Mouse (Mus musculus) hindbrain, embryonic 15.5 days (tissue): ENCODE data around the gene Tekt5. TPM values are rescaled to one million over a fixed set of nuclear protein-coding genes. Genes with fewer than 3 reads are reported as not detected.
A peak's percentile ranks its signal among the peaks of the same experiment; 100 is the strongest.

ENCODE experiments used
- ATAC-seq: fragments of 200-750 bp; cut with Nextera tagmentation; 2 replicates; pipeline ENCODE4 v1.8.0; 2017; ENCODE audit warnings: low read depth, moderate number of reproducible peaks, moderate TSS enrichment; ENCODE audit not compliant: low FRiP score
- H3K27ac ChIP-seq: fragments of 300-500 bp; sonication (generic); replicated peaks from 2 replicates; pipeline ENCODE4 v1.5.1; 2015; ENCODE audit warnings: mild to moderate bottlenecking, inconsistent platforms
- H3K27me3 ChIP-seq: fragments of 300-500 bp; sonication (generic); 2 replicates; pipeline ENCODE4 v1.6.1; 2015; ENCODE audit warnings: control low read depth, inconsistent platforms
- H3K36me3 ChIP-seq: fragments of 300-500 bp; sonication (generic); 2 replicates; pipeline ENCODE4 v1.6.1; 2015; ENCODE audit warnings: control low read depth, inconsistent platforms
- H3K4me1 ChIP-seq: fragments of 300-500 bp; sonication (generic); replicated peaks from 2 replicates; pipeline ENCODE4 v1.6.1; 2015; ENCODE audit warnings: control low read depth, inconsistent platforms
- H3K4me2 ChIP-seq: fragments of 300-500 bp; sonication (generic); 2 replicates; pipeline ENCODE4 v1.6.1; 2015; ENCODE audit warnings: moderate library complexity, mild to moderate bottlenecking, inconsistent platforms
- H3K4me3 ChIP-seq: fragments of 300-500 bp; sonication (generic); 2 replicates; pipeline ENCODE4 v1.5.1; 2015; ENCODE audit warnings: mild to moderate bottlenecking, inconsistent platforms
- H3K9ac ChIP-seq: fragments of 300-500 bp; sonication (generic); 2 replicates; pipeline ENCODE4 v1.6.1; 2015; ENCODE audit warnings: inconsistent platforms
- H3K9me3 ChIP-seq: fragments of 300-500 bp; sonication (generic); 2 replicates; pipeline ENCODE4 v1.6.1; 2016; ENCODE audit warnings: control low read depth, inconsistent platforms
- WGBS: fragments of 180-500 bp; shearing (Covaris S2); methylation state at CpG from one replicate; pipeline ENCODE4 v1.1.7; 2015; 5-methylcytosine and 5-hydroxymethylcytosine counted together
- polyA plus RNA-seq: library from polyadenylated mRNA; unstranded; fragments of >200 nt; fragmentation: Nextera tagmentation; extraction: Ambion mirVana; gene quantifications from 2 replicates; pipeline ENCODE4 v1.2.1, GENCODE M21; 2015

Gene Tekt5
- polyA plus RNA-seq, 1 experiment from 2014 or later = 18.2 TPM

- no peak overlapping the region for H3K9ac ChIP-seq
- WGBS = 65% methylated on average over 6 of the region's 6 CpGs
- no peak overlapping the region for H3K4me3 ChIP-seq
- H3K4me2 ChIP-seq = no peak overlapping the region
- ATAC-seq = no peak
- H3K9me3 ChIP-seq = no peaks in the 10 kb centered on the region
- peaks cover 50% of the 10 kb centered on the region for H3K36me3 ChIP-seq
- no peaks in the 10 kb centered on the region for H3K27me3 ChIP-seq
- peaks cover 13% of the 10 kb centered on the region for H3K4me1 ChIP-seq
- no peak overlapping the region for H3K27ac ChIP-seq
These were observed 20.7 kb upstream of the Tekt5 start for GRCm38 (mm10) chr16:10415976-10416375.

GRCm38 (mm10) chr16:10411764-10412746, 16.8 kb upstream of the Tekt5 start, which contains the start of gene Nubp1:
Nubp1 (plus strand) TSS chr16:10411948.
- Histone ChIP-seq H3K9ac (peak within 1 kb of the TSS; percentile 85), H3K9me3 (no peaks in the 10 kb centered on the region), H3K4me1 (peaks cover 15% of the 10 kb centered on the region), H3K4me2 (peak within 1 kb of the TSS; percentile 86), H3K27ac (peak within 1 kb of the TSS; percentile 98), H3K36me3 (peaks cover 23% of the 10 kb centered on the region), H3K4me3 (peak within 1 kb of the TSS; percentile 95), H3K27me3 (no peaks in the 10 kb centered on the region)
- WGBS = 3% methylated on average over 55 of the region's 56 CpGs
- peak; percentile 98 for ATAC-seq

- Histone ChIP-seq H3K9me3 (no peaks in the 10 kb centered on the region), H3K4me2 (no peak overlapping the region), H3K4me1 (peaks cover 8% of the 10 kb centered on the region), H3K27ac (no peak overlapping the region), H3K36me3 (no peaks in the 10 kb centered on the region), H3K27me3 (0 out of 2 replicates have a peak, but pooled peaks cover 3% of the 10 kb centered on the region), H3K9ac (no peak overlapping the region), H3K4me3 (no peak overlapping the region)
- WGBS = 33% methylated on average over 7 of the region's 7 CpGs
- peak; percentile 34; the same call in 1 of the 2 replicates for ATAC-seq
These were observed 3.9 kb upstream of the Tekt5 start for GRCm38 (mm10) chr16:10399160-10399559.

GRCm38 (mm10) chr16:10398755-10399154, 3.5 kb upstream of the Tekt5 start:
- WGBS = 71% methylated on average over 5 of the region's 5 CpGs
- ATAC-seq = peak; percentile 23; the same call in 1 of the 2 replicates

GRCm38 (mm10) chr16:10392587-10392986, 2.7 kb downstream of the Tekt5 start:
- Histone ChIP-seq H3K36me3 (no peaks in the 10 kb centered on the region), H3K9ac (no peak overlapping the region), H3K4me3 (no peak overlapping the region), H3K4me2 (no peak overlapping the region), H3K9me3 (no peaks in the 10 kb centered on the region), H3K27ac (no peak overlapping the region), H3K27me3 (0 out of 2 replicates have a peak, but pooled peaks cover 3% of the 10 kb centered on the region), H3K4me1 (peaks cover 8% of the 10 kb centered on the region)
- WGBS = 86% methylated on average over 9 of the region's 9 CpGs
- ATAC-seq = no peak

More at GRCm38 (mm10) chr16:10398755-10399154, 3.5 kb upstream of the Tekt5 start:
- H3K9me3 ChIP-seq = no peaks in the 10 kb centered on the region
- no peak overlapping the region for H3K4me3 ChIP-seq
- peaks cover 8% of the 10 kb centered on the region for H3K4me1 ChIP-seq
- H3K4me2 ChIP-seq = no peak overlapping the region
- H3K9ac ChIP-seq = no peak overlapping the region
- 0 out of 2 replicates have a peak, but pooled peaks cover 3% of the 10 kb centered on the region for H3K27me3 ChIP-seq
- H3K36me3 ChIP-seq = no peaks in the 10 kb centered on the region
- H3K27ac ChIP-seq = no peak overlapping the region

GRCm38 (mm10) chr16:10388634-10389365, 6.5 kb downstream of the Tekt5 start:
- Histone ChIP-seq H3K4me1 (no peaks in the 10 kb centered on the region), H3K36me3 (no peaks in the 10 kb centered on the region), H3K4me3 (no peak overlapping the region), H3K9me3 (no peaks in the 10 kb centered on the region), H3K4me2 (no peak overlapping the region), H3K27ac (no peak overlapping the region), H3K27me3 (no peaks in the 10 kb centered on the region), H3K9ac (no peak overlapping the region)
- no peak for ATAC-seq
- 89% methylated on average over 6 of the region's 6 CpGs for WGBS

- H3K4me2 ChIP-seq = no peak overlapping the region
- ATAC-seq = no peak
- no peaks in the 10 kb centered on the region for H3K27me3 ChIP-seq
- no peak overlapping the region for H3K4me3 ChIP-seq
- H3K4me1 ChIP-seq = no peaks in the 10 kb centered on the region
- H3K9me3 ChIP-seq = no peaks in the 10 kb centered on the region
- no peak overlapping the region for H3K9ac ChIP-seq
- no peak overlapping the region for H3K27ac ChIP-seq
- H3K36me3 ChIP-seq = no peaks in the 10 kb centered on the region
- 80% methylated on average over 12 of the region's 12 CpGs for WGBS
These were observed 10.0 kb downstream of the Tekt5 start for GRCm38 (mm10) chr16:10385261-10385660.

GRCm38 (mm10) chr16:10384544-10384943, 10.7 kb downstream of the Tekt5 start:
- Histone ChIP-seq H3K4me2 (no peak overlapping the region), H3K9me3 (no peaks in the 10 kb centered on the region), H3K27me3 (no peaks in the 10 kb centered on the region), H3K4me1 (no peaks in the 10 kb centered on the region), H3K27ac (no peak overlapping the region), H3K36me3 (no peaks in the 10 kb centered on the region), H3K4me3 (no peak overlapping the region), H3K9ac (no peak overlapping the region)
- 72% methylated on average over 3 of the region's 3 CpGs for WGBS
- ATAC-seq = no peak

- WGBS = 30% methylated on average over 8 of the region's 8 CpGs
- no peak overlapping the region for H3K9ac ChIP-seq
- no peak overlapping the region for H3K4me3 ChIP-seq
- peak overlapping the region; percentile 25; the same call in 1 of the 2 replicates for H3K4me2 ChIP-seq
- H3K36me3 ChIP-seq = no peaks in the 10 kb centered on the region
- no peaks in the 10 kb centered on the region for H3K4me1 ChIP-seq
- no peak overlapping the region for H3K27ac ChIP-seq
- H3K9me3 ChIP-seq = no peaks in the 10 kb centered on the region
- no peaks in the 10 kb centered on the region for H3K27me3 ChIP-seq
- ATAC-seq = no peak
These were observed 11.2 kb downstream of the Tekt5 start for GRCm38 (mm10) chr16:10384060-10384497.

- 65% methylated on average over 2 of the region's 2 CpGs for WGBS
- H3K27me3 ChIP-seq = no peaks in the 10 kb centered on the region
- no peak overlapping the region for H3K4me2 ChIP-seq
- no peak overlapping the region for H3K4me3 ChIP-seq
- no peaks in the 10 kb centered on the region for H3K9me3 ChIP-seq
- peaks cover 2% of the 10 kb centered on the region for H3K4me1 ChIP-seq
- H3K27ac ChIP-seq = no peak overlapping the region
- H3K36me3 ChIP-seq = no peaks in the 10 kb centered on the region
- no peak overlapping the region for H3K9ac ChIP-seq
- no peak for ATAC-seq
These were observed 15.8 kb downstream of the Tekt5 start for GRCm38 (mm10) chr16:10379531-10379930.

GRCm38 (mm10) chr16:10377286-10377685, 18.0 kb downstream of the Tekt5 start:
- no peak overlapping the region for H3K4me2 ChIP-seq
- H3K4me3 ChIP-seq = no peak overlapping the region

More at GRCm38 (mm10) chr16:10377286-10377685, 18.0 kb downstream of the Tekt5 start:
- Histone ChIP-seq H3K4me1 (peaks cover 6% of the 10 kb centered on the region), H3K36me3 (no peaks in the 10 kb centered on the region), H3K9me3 (no peaks in the 10 kb centered on the region), H3K9ac (no peak overlapping the region), H3K27me3 (no peaks in the 10 kb centered on the region), H3K27ac (no peak overlapping the region)
- 65% methylated on average over 1 of the region's 1 CpGs for WGBS
- no peak for ATAC-seq
